Mouse (Mus musculus): ENCODE data around the gene Col6a4. TPM values are rescaled to one million over a fixed set of nuclear protein-coding genes. Genes with fewer than 3 reads are reported as not detected.

Gene Col6a4
- polyA plus RNA-seq, 1 experiment from 2014 or later = not detected

- Histone ChIP-seq H3K4me1 (replicated peaks; ENCODE audit: control insufficient read depth, insufficient read depth, low read length) (no peaks in the 10 kb centered on the region), H3K36me3 (ENCODE audit: control insufficient read depth, insufficient read depth, low read length) (no peaks in the 10 kb centered on the region), H3K27me3 (replicated peaks; ENCODE audit: control insufficient read depth, insufficient read depth, low read length) (no peaks in the 10 kb centered on the region), H3K27ac (ENCODE audit: low read depth, low read length) (no peak overlapping the region), H3K9ac (ENCODE audit: low read depth, low read length) (no peak overlapping the region), H3K4me2 (no peak overlapping the region), H3K9me3 (ENCODE audit: control insufficient read depth, low read length) (no peaks in the 10 kb centered on the region), H3K4me3 (ENCODE audit: low read depth, low read length) (no peak overlapping the region)
- ATAC-seq (replicated peaks; ENCODE audit: low FRiP score) = no peak
- 70% methylated on average over 8 of the region's 8 CpGs for WGBS
- no peak for DNase-seq (ENCODE audit: low spot score)
These were observed 56.5 kb downstream of the Col6a4 start for GRCm38 (mm10) chr9:106039915-106040659.

GRCm38 (mm10) chr9:106039276-106039675, 57.3 kb downstream of the Col6a4 start:
- no peak overlapping the region for H3K4me2 ChIP-seq
- no peaks in the 10 kb centered on the region for H3K27me3 ChIP-seq (replicated peaks; ENCODE audit: control insufficient read depth, insufficient read depth, low read length)
- no peak overlapping the region for H3K27ac ChIP-seq (ENCODE audit: low read depth, low read length)
- DNase-seq (ENCODE audit: low spot score) (no peak), ATAC-seq (replicated peaks; ENCODE audit: low FRiP score) (no peak)
- H3K4me3 ChIP-seq (ENCODE audit: low read depth, low read length) = no peak overlapping the region
- no peaks in the 10 kb centered on the region for H3K4me1 ChIP-seq (replicated peaks; ENCODE audit: control insufficient read depth, insufficient read depth, low read length)
- 71% methylated on average over 1 of the region's 1 CpGs for WGBS
- no peaks in the 10 kb centered on the region for H3K9me3 ChIP-seq (ENCODE audit: control insufficient read depth, low read length)
- H3K36me3 ChIP-seq (ENCODE audit: control insufficient read depth, insufficient read depth, low read length) = no peaks in the 10 kb centered on the region
- H3K9ac ChIP-seq (ENCODE audit: low read depth, low read length) = no peak overlapping the region

GRCm38 (mm10) chr9:106038865-106039264, 57.7 kb downstream of the Col6a4 start:
- WGBS = 7% methylated on average over 4 of the region's 4 CpGs
- no peak overlapping the region for H3K27ac ChIP-seq (ENCODE audit: low read depth, low read length)
- no peak overlapping the region for H3K9ac ChIP-seq (ENCODE audit: low read depth, low read length)
- no peaks in the 10 kb centered on the region for H3K36me3 ChIP-seq (ENCODE audit: control insufficient read depth, insufficient read depth, low read length)
- H3K4me3 ChIP-seq (ENCODE audit: low read depth, low read length) = no peak overlapping the region
- H3K4me2 ChIP-seq = no peak overlapping the region
- H3K27me3 ChIP-seq (replicated peaks; ENCODE audit: control insufficient read depth, insufficient read depth, low read length) = no peaks in the 10 kb centered on the region
- DNase-seq (ENCODE audit: low spot score) (no peak), ATAC-seq (replicated peaks; ENCODE audit: low FRiP score) (no peak)
- no peaks in the 10 kb centered on the region for H3K9me3 ChIP-seq (ENCODE audit: control insufficient read depth, low read length)
- H3K4me1 ChIP-seq (replicated peaks; ENCODE audit: control insufficient read depth, insufficient read depth, low read length) = no peaks in the 10 kb centered on the region

- Histone ChIP-seq H3K4me3 (ENCODE audit: low read depth, low read length) (no peak overlapping the region), H3K36me3 (ENCODE audit: control insufficient read depth, insufficient read depth, low read length) (no peaks in the 10 kb centered on the region), H3K27me3 (replicated peaks; ENCODE audit: control insufficient read depth, insufficient read depth, low read length) (no peaks in the 10 kb centered on the region), H3K9me3 (ENCODE audit: control insufficient read depth, low read length) (no peaks in the 10 kb centered on the region), H3K4me2 (no peak overlapping the region), H3K9ac (ENCODE audit: low read depth, low read length) (no peak overlapping the region), H3K27ac (ENCODE audit: low read depth, low read length) (no peak overlapping the region), H3K4me1 (replicated peaks; ENCODE audit: control insufficient read depth, insufficient read depth, low read length) (no peaks in the 10 kb centered on the region)
- WGBS = 78% methylated on average over 3 of the region's 3 CpGs
- DNase-seq (ENCODE audit: low spot score) (no peak), ATAC-seq (replicated peaks; ENCODE audit: low FRiP score) (no peak)
These were observed 80.9 kb downstream of the Col6a4 start for GRCm38 (mm10) chr9:106015666-106016065.

GRCm38 (mm10) chr9:106013139-106013538, 83.4 kb downstream of the Col6a4 start:
- Histone ChIP-seq H3K9ac (ENCODE audit: low read depth, low read length) (no peak overlapping the region), H3K36me3 (ENCODE audit: control insufficient read depth, insufficient read depth, low read length) (no peaks in the 10 kb centered on the region), H3K27me3 (replicated peaks; ENCODE audit: control insufficient read depth, insufficient read depth, low read length) (no peaks in the 10 kb centered on the region), H3K4me3 (ENCODE audit: low read depth, low read length) (no peak overlapping the region), H3K27ac (ENCODE audit: low read depth, low read length) (no peak overlapping the region), H3K4me2 (no peak overlapping the region), H3K4me1 (replicated peaks; ENCODE audit: control insufficient read depth, insufficient read depth, low read length) (no peaks in the 10 kb centered on the region), H3K9me3 (ENCODE audit: control insufficient read depth, low read length) (no peaks in the 10 kb centered on the region)
- DNase-seq (ENCODE audit: low spot score) = no peak
- 81% methylated on average over 11 of the region's 11 CpGs for WGBS
- ATAC-seq (replicated peaks; ENCODE audit: low FRiP score) = no peak

GRCm38 (mm10) chr9:105997955-105998354, 98.6 kb downstream of the Col6a4 start:
- Histone ChIP-seq H3K27me3 (replicated peaks; ENCODE audit: control insufficient read depth, insufficient read depth, low read length) (no peaks in the 10 kb centered on the region), H3K9me3 (ENCODE audit: control insufficient read depth, low read length) (no peaks in the 10 kb centered on the region), H3K4me2 (no peak overlapping the region), H3K4me1 (replicated peaks; ENCODE audit: control insufficient read depth, insufficient read depth, low read length) (no peaks in the 10 kb centered on the region), H3K4me3 (ENCODE audit: low read depth, low read length) (no peak overlapping the region), H3K9ac (ENCODE audit: low read depth, low read length) (no peak overlapping the region), H3K27ac (ENCODE audit: low read depth, low read length) (no peak overlapping the region), H3K36me3 (ENCODE audit: control insufficient read depth, insufficient read depth, low read length) (no peaks in the 10 kb centered on the region)
- DNase-seq (ENCODE audit: low spot score) (no peak), ATAC-seq (replicated peaks; ENCODE audit: low FRiP score) (no peak)
- WGBS = 58% methylated on average over 11 of the region's 11 CpGs

GRCm38 (mm10) chr9:105992425-105992824, 104.2 kb downstream of the Col6a4 start:
- Histone ChIP-seq H3K4me1 (replicated peaks; ENCODE audit: control insufficient read depth, insufficient read depth, low read length) (no peaks in the 10 kb centered on the region), H3K9ac (ENCODE audit: low read depth, low read length) (no peak overlapping the region), H3K4me2 (no peak overlapping the region), H3K27me3 (replicated peaks; ENCODE audit: control insufficient read depth, insufficient read depth, low read length) (no peaks in the 10 kb centered on the region), H3K9me3 (ENCODE audit: control insufficient read depth, low read length) (no peaks in the 10 kb centered on the region), H3K4me3 (ENCODE audit: low read depth, low read length) (no peak overlapping the region), H3K27ac (ENCODE audit: low read depth, low read length) (no peak overlapping the region), H3K36me3 (ENCODE audit: control insufficient read depth, insufficient read depth, low read length) (no peaks in the 10 kb centered on the region)
- DNase-seq (ENCODE audit: low spot score) (no peak), ATAC-seq (replicated peaks; ENCODE audit: low FRiP score) (no peak)
- 78% methylated on average over 6 of the region's 6 CpGs for WGBS

- no peak for DNase-seq (ENCODE audit: low spot score)
- Histone ChIP-seq H3K9ac (ENCODE audit: low read depth, low read length) (no peak overlapping the region), H3K4me2 (no peak overlapping the region), H3K27ac (ENCODE audit: low read depth, low read length) (no peak overlapping the region), H3K9me3 (ENCODE audit: control insufficient read depth, low read length) (no peaks in the 10 kb centered on the region), H3K27me3 (replicated peaks; ENCODE audit: control insufficient read depth, insufficient read depth, low read length) (no peaks in the 10 kb centered on the region), H3K4me1 (replicated peaks; ENCODE audit: control insufficient read depth, insufficient read depth, low read length) (no peaks in the 10 kb centered on the region), H3K36me3 (ENCODE audit: control insufficient read depth, insufficient read depth, low read length) (no peaks in the 10 kb centered on the region), H3K4me3 (ENCODE audit: low read depth, low read length) (no peak overlapping the region)
- WGBS = 72% methylated on average over 6 of the region's 6 CpGs
- no peak for ATAC-seq (replicated peaks; ENCODE audit: low FRiP score)
These were observed 106.5 kb downstream of the Col6a4 start for GRCm38 (mm10) chr9:105990099-105990498.

- ATAC-seq (replicated peaks; ENCODE audit: low FRiP score) (no peak), DNase-seq (ENCODE audit: low spot score) (no peak)
- H3K27me3 ChIP-seq (replicated peaks; ENCODE audit: control insufficient read depth, insufficient read depth, low read length) = no peaks in the 10 kb centered on the region
- no peak overlapping the region for H3K9ac ChIP-seq (ENCODE audit: low read depth, low read length)
- no peaks in the 10 kb centered on the region for H3K36me3 ChIP-seq (ENCODE audit: control insufficient read depth, insufficient read depth, low read length)
- H3K4me1 ChIP-seq (replicated peaks; ENCODE audit: control insufficient read depth, insufficient read depth, low read length) = no peaks in the 10 kb centered on the region
- H3K4me3 ChIP-seq (ENCODE audit: low read depth, low read length) = no peak overlapping the region
- H3K4me2 ChIP-seq = no peak overlapping the region
- no peaks in the 10 kb centered on the region for H3K9me3 ChIP-seq (ENCODE audit: control insufficient read depth, low read length)
- 79% methylated on average over 6 of the region's 6 CpGs for WGBS
- no peak overlapping the region for H3K27ac ChIP-seq (ENCODE audit: low read depth, low read length)
These were observed 107.1 kb downstream of the Col6a4 start for GRCm38 (mm10) chr9:105989468-105989867.
